Comparison of ENCODE assay signal across 17 mouse cellular contexts in the genomic region with DNA sequence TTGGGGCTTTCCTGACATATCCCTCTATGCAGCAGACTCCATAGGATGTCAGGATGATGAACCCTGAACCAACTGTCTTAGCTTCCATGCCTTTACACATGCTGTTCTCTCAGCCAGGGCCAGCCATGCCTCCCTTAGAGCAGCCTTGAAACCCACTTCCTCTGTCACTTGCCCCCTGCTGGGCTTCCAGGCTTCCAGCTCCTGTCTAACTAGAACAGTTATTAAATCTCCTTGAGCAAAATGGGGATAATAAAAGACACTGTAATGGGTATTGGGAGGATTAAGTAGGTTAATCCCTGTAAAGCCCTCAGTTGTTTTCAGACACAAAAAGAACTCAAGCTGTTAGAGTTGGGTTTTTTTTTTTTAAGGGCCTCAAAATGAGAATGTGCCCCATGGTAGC. TPM values are rescaled to one million over a fixed set of nuclear protein-coding genes. Genes with fewer than 3 reads are reported as not detected.
A peak's percentile ranks its signal among the peaks of the same experiment; 100 is the strongest.
DNase-seq lines count a peak whose midpoint lies in the region; ATAC-seq lines count a peak whose summit lies in the region.
"Had no signal": no experiment of that assay in that cellular context is flagged by ENCODE, and none has a peak within 500 bp of the region (broad histone marks: within the 10 kb centered on the region; RNA-seq: fewer than 3 reads in every experiment).

No protein-coding gene starts in this region.

- peaks cover 4% of the 10 kb centered on the region for H3K4me1 ChIP-seq in midbrain, embryonic 14.5 days (ENCODE audit: control insufficient read depth, insufficient read depth, low read length)
- peaks cover 13% of the 10 kb centered on the region for H3K4me1 ChIP-seq in midbrain, embryonic 15.5 days
- H3K4me1 ChIP-seq in intestine, embryonic 16.5 days (ENCODE audit: control insufficient read depth, insufficient read depth, low read length) = peaks cover 29% of the 10 kb centered on the region

- peak; percentile 44 for DNase-seq in adrenal gland, postnatal 14 days
- no peak for DNase-seq in adrenal gland, adult 2 months
- peak; percentile 46 for DNase-seq in midbrain, embryonic 14.5 days
- peak; percentile 61 for DNase-seq in retina, postnatal 7 days (ENCODE audit: low read depth, low spot score)
- no peak for DNase-seq in gastrocnemius, adult 18-20 months (ENCODE audit: low spot score)
- DNase-seq in urinary bladder, postnatal 25 days (ENCODE audit: low spot score) = no peak
- DNase-seq: cerebellum, adult 9-10 months; gastrocnemius, postnatal 10 days; heart, postnatal 10 days; right cerebral cortex, postnatal 14 days had no signal

- no peak for ATAC-seq in midbrain, embryonic 14.5 days (ENCODE audit: low FRiP score, low TSS enrichment)
- ATAC-seq in midbrain, embryonic 15.5 days (replicated peaks) = no peak
- no peak for ATAC-seq in intestine, embryonic 16.5 days
- ATAC-seq: forebrain, embryonic 16.5 days; liver, embryonic 12.5 days had no signal

- H3K4me3 ChIP-seq in midbrain, embryonic 14.5 days (replicated peaks; ENCODE audit: low read depth, low read length) = no peak overlapping the region
- H3K4me3 ChIP-seq in midbrain, embryonic 15.5 days = no peak overlapping the region
- no peak overlapping the region for H3K4me3 ChIP-seq in intestine, embryonic 16.5 days (ENCODE audit: low read length)
- H3K4me3 ChIP-seq: hindbrain, embryonic 15.5 days; left cerebral cortex, adult 2 months; liver, embryonic 12.5 days; myocyte had no signal

- H3K27me3 ChIP-seq in midbrain, embryonic 14.5 days (ENCODE audit: control insufficient read depth, insufficient read depth, low read length) = no peaks in the 10 kb centered on the region
- no peaks in the 10 kb centered on the region; the same call in 1 of the 2 replicates for H3K27me3 ChIP-seq in midbrain, embryonic 15.5 days (replicated peaks)
- no peaks in the 10 kb centered on the region for H3K27me3 ChIP-seq in intestine, embryonic 16.5 days (replicated peaks; ENCODE audit: control insufficient read depth, insufficient read depth, low read length)
- H3K27me3 ChIP-seq: hindbrain, embryonic 15.5 days; liver, embryonic 12.5 days had no signal

- no peak overlapping the region for H3K27ac ChIP-seq in midbrain, embryonic 14.5 days (replicated peaks; ENCODE audit: low read depth, low read length)
- H3K27ac ChIP-seq in midbrain, embryonic 15.5 days = no peak overlapping the region
- peak overlapping the region; percentile 91 for H3K27ac ChIP-seq in intestine, embryonic 16.5 days (ENCODE audit: low read length)
- H3K27ac ChIP-seq: hindbrain, embryonic 15.5 days; left cerebral cortex, adult 2 months; liver, embryonic 12.5 days had no signal

- no peak overlapping the region for H3K9ac ChIP-seq in midbrain, embryonic 14.5 days (replicated peaks; ENCODE audit: low read length)
- no peak overlapping the region for H3K9ac ChIP-seq in midbrain, embryonic 15.5 days
- peak overlapping the region; percentile 40; the same call in 1 of the 2 replicates for H3K9ac ChIP-seq in intestine, embryonic 16.5 days (ENCODE audit: low read depth, low read length)
- H3K9ac ChIP-seq: hindbrain, embryonic 15.5 days; liver, embryonic 12.5 days had no signal

- peaks cover 19% of the 10 kb centered on the region for H3K36me3 ChIP-seq in midbrain, embryonic 14.5 days (ENCODE audit: control insufficient read depth, insufficient read depth, low read length)
- peaks cover 18% of the 10 kb centered on the region; the same call in 1 of the 2 replicates for H3K36me3 ChIP-seq in midbrain, embryonic 15.5 days (replicated peaks)
- 0 out of 2 replicates have a peak, but pooled peaks cover 2% of the 10 kb centered on the region for H3K36me3 ChIP-seq in intestine, embryonic 16.5 days (ENCODE audit: control insufficient read depth, insufficient read depth, low read length)

- H3K4me2 ChIP-seq in midbrain, embryonic 14.5 days (ENCODE audit: low read length) = no peak overlapping the region
- H3K4me2 ChIP-seq in midbrain, embryonic 15.5 days = no peak overlapping the region
- no peak overlapping the region for H3K4me2 ChIP-seq in intestine, embryonic 16.5 days (ENCODE audit: low read depth, low read length)
- H3K4me2 ChIP-seq: hindbrain, embryonic 15.5 days; liver, embryonic 12.5 days had no signal

- no peaks in the 10 kb centered on the region for H3K9me3 ChIP-seq in midbrain, embryonic 14.5 days (ENCODE audit: control insufficient read depth, low read length)
- no peaks in the 10 kb centered on the region for H3K9me3 ChIP-seq in midbrain, embryonic 15.5 days
- no peaks in the 10 kb centered on the region for H3K9me3 ChIP-seq in intestine, embryonic 16.5 days (ENCODE audit: control insufficient read depth, low read length)
- H3K9me3 ChIP-seq: hindbrain, embryonic 15.5 days; liver, embryonic 12.5 days had no signal

RNA-seq across cellular contexts. Expression of a gene that starts 7.6 kb away (rescaled TPM):
- 70.6 and 80.1 TPM in 2 replicates for total RNA-seq in adrenal gland, postnatal 14 days (2021)
- 100 to 1,000 TPM in 1 of 2 experiments, 10 to 100 TPM in 1; 73.6 to 190 TPM for total RNA-seq in adrenal gland, adult 2 months (2021)
- 60.3 and 70.6 TPM in 2 replicates for polyA plus RNA-seq in adrenal gland, adult 2 months (2012; rRNA removed)
- 127 and 188 TPM in 2 replicates for polyA plus RNA-seq in midbrain, embryonic 14.5 days (2014; fragmentation: Nextera tagmentation; extraction: Ambion mirVana)
- polyA plus RNA-seq in midbrain, embryonic 15.5 days (2015; fragmentation: Nextera tagmentation; extraction: Ambion mirVana) = 200 and 201 TPM in 2 replicates
- 80.1 and 87.4 TPM in 2 replicates for polyA plus RNA-seq in intestine, embryonic 16.5 days (2015; fragmentation: Nextera tagmentation; extraction: Ambion mirVana)
- 100 to 1,000 TPM; 157 to 180 TPM for total RNA-seq in gastrocnemius, adult 18-20 months (2021)

RNA-seq across cellular contexts. Expression of a gene that starts 13.5 kb away (rescaled TPM):
- 260 and 265 TPM in 2 replicates for total RNA-seq in adrenal gland, postnatal 14 days (2021)
- 100 to 1,000 TPM; 275 to 281 TPM for total RNA-seq in adrenal gland, adult 2 months (2021)
- 169 TPM in 2 replicates for polyA plus RNA-seq in adrenal gland, adult 2 months (2012; rRNA removed)
- polyA plus RNA-seq in midbrain, embryonic 14.5 days (2014; fragmentation: Nextera tagmentation; extraction: Ambion mirVana) = 219 and 273 TPM in 2 replicates
- 229 and 232 TPM in 2 replicates for polyA plus RNA-seq in midbrain, embryonic 15.5 days (2015; fragmentation: Nextera tagmentation; extraction: Ambion mirVana)
- polyA plus RNA-seq in intestine, embryonic 16.5 days (2015; fragmentation: Nextera tagmentation; extraction: Ambion mirVana) = 260 TPM in 2 replicates
- 100 to 1,000 TPM; 151 to 154 TPM for total RNA-seq in gastrocnemius, adult 18-20 months (2021)

RNA-seq across cellular contexts. Expression of a gene that starts 13.6 kb away (rescaled TPM):
- total RNA-seq in adrenal gland, postnatal 14 days (2021) = 56.0 and 60.9 TPM in 2 replicates
- 10 to 100 TPM; 57.9 to 59.3 TPM for total RNA-seq in adrenal gland, adult 2 months (2021)
- 3.2 and 3.3 TPM in 2 replicates for polyA plus RNA-seq in adrenal gland, adult 2 months (2012; rRNA removed)
- polyA plus RNA-seq in midbrain, embryonic 14.5 days (2014; fragmentation: Nextera tagmentation; extraction: Ambion mirVana) = 36.5 and 44.2 TPM in 2 replicates
- 56.9 and 59.3 TPM in 2 replicates for polyA plus RNA-seq in midbrain, embryonic 15.5 days (2015; fragmentation: Nextera tagmentation; extraction: Ambion mirVana)
- 75.3 and 91.4 TPM in 2 replicates for polyA plus RNA-seq in intestine, embryonic 16.5 days (2015; fragmentation: Nextera tagmentation; extraction: Ambion mirVana)
- total RNA-seq in gastrocnemius, adult 18-20 months (2021) = 10 to 100 TPM; 16.3 to 19.7 TPM

RNA-seq across cellular contexts. Expression of a gene that starts 18.1 kb away (rescaled TPM):
- total RNA-seq in adrenal gland, postnatal 14 days (2021) = 67.3 and 69.6 TPM in 2 replicates
- 10 to 100 TPM; 79.4 to 82.3 TPM for total RNA-seq in adrenal gland, adult 2 months (2021)
- polyA plus RNA-seq in adrenal gland, adult 2 months (2012; rRNA removed) = 15.7 and 21.0 TPM in 2 replicates
- 86.9 and 98.5 TPM in 2 replicates for polyA plus RNA-seq in midbrain, embryonic 14.5 days (2014; fragmentation: Nextera tagmentation; extraction: Ambion mirVana)
- polyA plus RNA-seq in midbrain, embryonic 15.5 days (2015; fragmentation: Nextera tagmentation; extraction: Ambion mirVana) = 64.6 and 70.2 TPM in 2 replicates
- 61.0 and 70.2 TPM in 2 replicates for polyA plus RNA-seq in intestine, embryonic 16.5 days (2015; fragmentation: Nextera tagmentation; extraction: Ambion mirVana)
- total RNA-seq in gastrocnemius, adult 18-20 months (2021) = 10 to 100 TPM; 12.0 to 16.4 TPM

RNA-seq across cellular contexts. Expression of a gene that starts 28.7 kb away (rescaled TPM):
- total RNA-seq in adrenal gland, postnatal 14 days (2021) = 25.2 and 31.1 TPM in 2 replicates
- total RNA-seq in adrenal gland, adult 2 months (2021) = 10 to 100 TPM; 35.4 to 61.7 TPM
- polyA plus RNA-seq in adrenal gland, adult 2 months (2012; rRNA removed) = 62.5 and 69.5 TPM in 2 replicates
- polyA plus RNA-seq in midbrain, embryonic 14.5 days (2014; fragmentation: Nextera tagmentation; extraction: Ambion mirVana) = 88.1 and 117 TPM in 2 replicates
- polyA plus RNA-seq in midbrain, embryonic 15.5 days (2015; fragmentation: Nextera tagmentation; extraction: Ambion mirVana) = 116 and 121 TPM in 2 replicates
- 18.8 and 21.5 TPM in 2 replicates for polyA plus RNA-seq in intestine, embryonic 16.5 days (2015; fragmentation: Nextera tagmentation; extraction: Ambion mirVana)
- 1 to 10 TPM; 2.6 TPM for total RNA-seq in gastrocnemius, adult 18-20 months (2021)

Comparison
In these comparisons a context has a peak if more than half of its experiments do, and no peak if none do; other contexts are left out.
1. DNase-seq: peak in adrenal gland, postnatal 14 days (single experiment), midbrain, embryonic 14.5 days (single experiment) and retina, postnatal 7 days (single experiment); none in adrenal gland, adult 2 months (single experiment), gastrocnemius, adult 18-20 months (single experiment) and urinary bladder, postnatal 25 days (single experiment).